Mouse (Mus musculus) kidney, embryonic 16.5 days (tissue): ENCODE measurements around the gene Ambp. TPM values are rescaled to one million over a fixed set of nuclear protein-coding genes. Genes with fewer than 3 reads are reported as not detected.

Source experiments
- ATAC-seq: fragments of 200-750 bp; cut with Nextera tagmentation; 2 replicates; pipeline ENCODE4 v1.8.0; 2017; ENCODE audit warnings: moderate TSS enrichment; ENCODE audit not compliant: low FRiP score, low TSS enrichment
- H3K27ac ChIP-seq: fragments of 300-500 bp; sonication (generic); 2 replicates; pipeline ENCODE4 v1.5.1; 2014; ENCODE audit warnings: low read length
- H3K27me3 ChIP-seq: fragments of 300-500 bp; sonication (generic); 2 replicates; pipeline ENCODE4 v1.6.1; 2014; ENCODE audit warnings: low read length, control low read depth, mixed read lengths; ENCODE audit not compliant: insufficient read depth
- H3K36me3 ChIP-seq: fragments of 300-500 bp; sonication (generic); 2 replicates; pipeline ENCODE4 v1.6.1; 2014; ENCODE audit warnings: low read length, control low read depth, mixed read lengths; ENCODE audit not compliant: insufficient read depth
- H3K4me1 ChIP-seq: fragments of 300-500 bp; sonication (generic); 2 replicates; pipeline ENCODE4 v1.6.1; 2014; ENCODE audit warnings: low read length, control low read depth, mixed read lengths; ENCODE audit not compliant: insufficient read depth
- H3K4me2 ChIP-seq: fragments of 300-500 bp; sonication (generic); replicated peaks from 2 replicates; pipeline ENCODE4 v1.6.1; 2014; ENCODE audit warnings: low read depth, low read length
- H3K4me3 ChIP-seq: fragments of 300-500 bp; sonication (generic); 2 replicates; pipeline ENCODE4 v1.5.1; 2014; ENCODE audit warnings: mild to moderate bottlenecking, low read length
- H3K9ac ChIP-seq: fragments of 300-500 bp; sonication (generic); replicated peaks from 2 replicates; pipeline ENCODE4 v1.6.1; 2014; ENCODE audit warnings: low read length
- H3K9me3 ChIP-seq: fragments of 300-500 bp; sonication (generic); 2 replicates; pipeline ENCODE4 v1.6.1; 2016; ENCODE audit warnings: low read length, control low read depth
- WGBS: fragments of 180-500 bp; shearing (Covaris S2); extraction: QIAGEN DNeasy Blood & Tissue Kit; methylation state at CpG from one replicate; pipeline ENCODE4 v1.1.7; 2014; 5-methylcytosine and 5-hydroxymethylcytosine counted together
- polyA plus RNA-seq: library from polyadenylated mRNA; unstranded; fragments of >200 nt; fragmentation: Nextera tagmentation; extraction: Ambion mirVana; gene quantifications from 2 replicates; pipeline ENCODE4 v1.2.1, GENCODE M21; 2015

The Ambp gene
- polyA plus RNA-seq, 1 experiment from 2014 or later: 8.3 TPM

DNA sequence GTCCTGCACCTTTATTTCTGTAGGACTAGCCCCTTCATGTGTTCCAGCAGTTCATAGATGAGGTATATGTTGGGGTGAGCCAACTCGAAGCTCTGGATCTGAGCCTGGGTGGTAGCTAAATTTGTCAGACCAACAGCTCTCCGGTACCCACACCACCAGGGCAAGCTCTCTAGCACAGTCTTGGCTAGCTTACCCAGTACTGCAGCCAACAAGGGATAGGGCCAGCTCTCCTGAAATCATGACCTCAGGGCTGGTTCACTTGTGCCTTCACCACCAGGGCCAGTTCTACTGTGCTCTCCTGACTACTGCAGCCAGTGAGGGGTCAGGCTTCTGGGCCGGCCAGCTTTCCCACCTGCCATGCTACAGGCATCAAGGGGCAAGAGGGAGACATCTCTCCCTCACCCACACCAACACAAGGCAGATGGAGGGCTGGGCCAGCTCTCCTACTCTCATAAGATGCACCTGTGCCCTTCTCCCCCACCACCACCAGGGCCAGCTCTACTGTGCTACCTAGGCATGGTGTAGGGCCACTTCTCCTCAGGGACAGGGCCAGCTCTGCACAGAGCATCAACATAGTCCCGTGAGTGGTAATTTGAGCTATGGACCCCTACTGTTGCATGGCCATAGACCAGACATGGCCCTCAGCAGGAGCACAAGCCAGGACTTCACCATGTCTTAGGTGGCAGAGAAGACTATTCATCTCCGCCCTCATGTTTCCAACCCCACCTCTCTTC, 24.5 kb downstream of the Ambp start:
- Histone ChIP-seq H3K27me3 (no peaks in the 10 kb centered on the region), H3K36me3 (peaks cover 35% of the 10 kb centered on the region), H3K4me2 (no peak overlapping the region), H3K27ac (no peak overlapping the region), H3K9me3 (no peaks in the 10 kb centered on the region; the same call in 1 of the 2 replicates), H3K9ac (no peak overlapping the region), H3K4me1 (no peaks in the 10 kb centered on the region), H3K4me3 (no peak overlapping the region)
- peak; percentile 36; the same call in 1 of the 2 replicates for ATAC-seq
- WGBS: 91% methylated on average over 5 of the region's 5 CpGs

DNA sequence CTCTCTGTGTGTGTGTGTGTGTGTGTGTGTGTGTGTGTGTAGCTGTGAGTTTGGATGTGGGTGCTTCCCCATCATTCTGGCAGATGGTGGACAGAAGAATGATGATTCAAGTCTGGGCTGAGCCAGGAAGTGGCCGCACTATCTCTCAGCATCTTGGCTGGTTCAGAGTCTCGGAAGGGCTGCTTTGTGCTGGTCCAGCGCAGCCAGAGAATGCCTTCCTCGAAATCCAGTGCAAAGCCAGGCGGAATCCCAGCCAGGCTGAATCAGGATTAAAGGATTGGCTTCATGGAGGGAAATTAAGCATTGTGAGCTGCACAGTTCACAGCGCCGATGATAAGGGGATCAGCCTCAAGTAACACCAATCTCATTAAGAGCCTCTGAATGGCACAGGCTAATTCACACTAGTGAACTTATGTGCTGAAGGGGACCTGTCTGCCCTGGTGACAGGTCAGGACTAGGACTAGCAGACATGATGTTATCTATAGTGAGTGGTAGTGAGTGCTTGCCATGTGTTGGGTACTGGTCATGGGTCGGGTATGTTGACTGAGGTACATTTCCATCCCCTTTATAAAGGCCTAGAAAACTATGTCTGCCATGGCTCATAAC, 29.6 kb downstream of the Ambp start:
- Histone ChIP-seq H3K36me3 (peaks cover 37% of the 10 kb centered on the region), H3K4me2 (no peak overlapping the region), H3K4me1 (no peaks in the 10 kb centered on the region), H3K27me3 (no peaks in the 10 kb centered on the region), H3K27ac (no peak overlapping the region), H3K4me3 (no peak overlapping the region), H3K9ac (no peak overlapping the region), H3K9me3 (peaks cover 8% of the 10 kb centered on the region; the same call in 1 of the 2 replicates)
- WGBS: 84% methylated on average over 8 of the region's 8 CpGs
- no peak for ATAC-seq

DNA sequence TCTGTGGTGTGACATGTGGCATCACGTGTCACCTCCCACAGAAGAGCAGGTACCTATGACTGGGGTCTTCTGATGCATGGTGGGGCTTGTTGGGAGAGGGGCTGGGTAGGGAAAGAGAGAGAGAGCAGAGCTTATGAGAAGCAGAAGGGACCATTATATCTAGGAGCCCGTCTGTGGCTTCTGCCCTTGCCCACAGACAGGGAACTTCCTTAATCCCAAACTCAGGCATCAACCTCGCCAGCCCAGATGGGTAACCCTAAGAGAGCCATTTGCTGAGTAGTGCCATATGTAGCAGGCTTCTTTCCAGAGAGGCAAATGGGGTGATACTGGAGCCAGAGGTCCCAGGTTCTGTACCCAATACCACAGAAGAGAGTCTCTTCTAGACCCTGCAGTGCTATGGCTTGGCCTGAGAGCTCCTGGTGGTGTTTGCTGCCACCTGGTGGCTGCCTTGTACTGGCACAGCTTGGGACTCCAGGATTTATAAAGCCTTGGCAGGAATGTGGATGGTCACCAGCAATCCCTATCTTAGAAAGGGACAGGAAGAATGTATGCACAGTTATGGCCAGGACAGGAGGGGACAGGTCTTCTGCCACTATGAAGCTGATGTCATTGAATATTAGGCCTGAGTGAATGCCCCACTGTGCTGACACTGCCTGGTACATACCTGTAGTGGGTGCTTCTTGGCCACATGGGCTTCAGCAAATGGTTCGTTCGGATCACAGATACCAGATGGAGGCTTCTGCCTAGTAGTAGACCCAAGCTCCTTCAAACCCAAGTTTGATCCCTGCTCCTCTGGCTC, 35.8 kb downstream of the Ambp start:
- Histone ChIP-seq H3K4me1 (0 out of 2 replicates have a peak, but pooled peaks cover 6% of the 10 kb centered on the region), H3K27ac (peak overlapping the region; percentile 36; the same call in 1 of the 2 replicates), H3K9ac (no peak overlapping the region), H3K4me3 (no peak overlapping the region), H3K36me3 (peaks cover 45% of the 10 kb centered on the region), H3K9me3 (peaks cover 8% of the 10 kb centered on the region; the same call in 1 of the 2 replicates), H3K4me2 (no peak overlapping the region), H3K27me3 (no peaks in the 10 kb centered on the region)
- ATAC-seq: peak; percentile 87
- 88% methylated on average over 5 of the region's 5 CpGs for WGBS

GRCm38 (mm10) chr4:63105651-63106050, 48.9 kb downstream of the Ambp start:
- Histone ChIP-seq H3K9me3 (no peaks in the 10 kb centered on the region), H3K27ac (no peak overlapping the region), H3K27me3 (no peaks in the 10 kb centered on the region), H3K4me3 (no peak overlapping the region), H3K4me1 (no peaks in the 10 kb centered on the region), H3K36me3 (peaks cover 29% of the 10 kb centered on the region), H3K9ac (no peak overlapping the region), H3K4me2 (no peak overlapping the region)
- 96% methylated on average over 8 of the region's 8 CpGs for WGBS
- no peak for ATAC-seq

DNA sequence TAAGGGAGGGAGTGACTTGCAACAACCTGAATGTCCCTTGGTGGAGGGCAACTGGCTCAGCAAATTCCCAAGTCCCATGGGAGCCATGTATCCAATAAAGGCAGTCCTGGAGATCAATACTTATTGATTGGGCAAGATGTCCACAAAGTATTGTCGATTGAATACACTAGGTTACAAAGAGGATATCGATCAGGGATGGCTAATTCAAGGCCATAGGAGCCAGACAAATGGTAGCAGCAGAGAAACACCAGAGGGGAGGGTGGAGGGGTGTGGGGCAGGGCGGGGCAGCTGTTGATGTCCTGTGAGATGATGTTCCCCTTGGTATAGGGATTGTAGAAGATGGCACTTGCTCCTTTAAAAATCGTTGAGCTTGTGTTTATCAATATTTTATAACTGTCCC, 52.6 kb downstream of the Ambp start:
- Histone ChIP-seq H3K36me3 (peaks cover 44% of the 10 kb centered on the region), H3K4me3 (no peak overlapping the region), H3K27ac (no peak overlapping the region), H3K4me2 (no peak overlapping the region), H3K9ac (no peak overlapping the region), H3K9me3 (peaks cover 5% of the 10 kb centered on the region; the same call in 1 of the 2 replicates), H3K4me1 (no peaks in the 10 kb centered on the region), H3K27me3 (no peaks in the 10 kb centered on the region)
- 95% methylated on average over 4 of the region's 4 CpGs for WGBS
- ATAC-seq: no peak

- Histone ChIP-seq H3K4me1 (no peaks in the 10 kb centered on the region), H3K4me2 (no peak overlapping the region), H3K4me3 (no peak overlapping the region), H3K9me3 (peaks cover 5% of the 10 kb centered on the region; the same call in 1 of the 2 replicates), H3K27ac (no peak overlapping the region), H3K36me3 (peaks cover 58% of the 10 kb centered on the region), H3K9ac (no peak overlapping the region), H3K27me3 (no peaks in the 10 kb centered on the region)
- ATAC-seq: no peak
- 93% methylated on average over 11 of the region's 11 CpGs for WGBS
Observed at GRCm38 (mm10) chr4:63100478-63100877, 54.1 kb downstream of the Ambp start.

DNA sequence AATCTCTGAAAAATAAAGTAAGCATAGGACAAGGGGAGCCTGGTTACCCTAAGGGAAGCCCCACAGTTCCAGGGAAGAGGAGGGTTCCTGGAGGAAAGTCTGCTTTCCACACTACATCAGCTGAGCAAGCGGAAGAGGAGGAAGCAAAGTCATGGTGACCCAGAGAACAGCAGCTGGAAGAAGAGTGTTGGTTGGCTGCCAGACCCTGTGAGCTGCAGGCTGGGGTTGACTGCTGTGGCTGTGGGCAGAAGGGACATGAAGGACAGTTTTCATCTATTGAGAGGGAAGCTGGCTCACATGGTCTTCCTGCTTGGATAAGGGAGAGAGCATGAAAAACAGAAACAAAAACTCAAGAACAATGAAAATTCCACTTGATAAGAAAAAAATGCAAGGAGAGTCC, 57.0 kb downstream of the Ambp start:
- peaks cover 54% of the 10 kb centered on the region for H3K36me3 ChIP-seq
- H3K4me3 ChIP-seq: no peak overlapping the region
- H3K4me2 ChIP-seq: no peak overlapping the region
- H3K9me3 ChIP-seq: peaks cover 5% of the 10 kb centered on the region; the same call in 1 of the 2 replicates
- no peak overlapping the region for H3K9ac ChIP-seq
- 0 out of 2 replicates have a peak, but pooled peaks cover 5% of the 10 kb centered on the region for H3K4me1 ChIP-seq
- no peak overlapping the region for H3K27ac ChIP-seq
- ATAC-seq: no peak
- no peaks in the 10 kb centered on the region for H3K27me3 ChIP-seq
- WGBS: 86% methylated on average over 1 of the region's 1 CpGs

Other genes with a start within 250 kb of the Ambp start
- gene Zfp618, start 189.2 kb downstream of the Ambp start, polyA plus RNA-seq: 41.2 and 51.1 TPM in 2 replicates
- 147 and 153 TPM in 2 replicates for gene Kif12, start 17.3 kb upstream of the Ambp start, polyA plus RNA-seq
- 7.3 and 7.8 TPM in 2 replicates for gene Col27a1, start 59.2 kb upstream of the Ambp start, polyA plus RNA-seq
- not detected in 2 replicates for gene Orm1, start 189.8 kb upstream of the Ambp start, polyA plus RNA-seq
- gene Orm3, start 201.4 kb upstream of the Ambp start, polyA plus RNA-seq: not detected in 2 replicates
- not detected in 2 replicates for gene Orm2, start 207.7 kb upstream of the Ambp start, polyA plus RNA-seq
- 7.1 and 9.4 TPM in 2 replicates for gene Akna, start 248.6 kb upstream of the Ambp start, polyA plus RNA-seq